Mouse (Mus musculus): ENCODE results near the gene Omp.

GRCm38 (mm10) chr7:98148721-98149407, 3.6 kb upstream of the Omp start:
- no peak for TF ChIP-seq TAL1 (IDR thresholded peaks at IDR 0.05; ENCODE audit: low read length)
- no peak for TF ChIP-seq GATA1 (IDR thresholded peaks at IDR 0.05; ENCODE audit: low read length)
